Mouse (Mus musculus): ENCODE measurements around the gene Cfap99. TPM values are rescaled to one million over a fixed set of nuclear protein-coding genes. Genes with fewer than 3 reads are reported as not detected.

The Cfap99 gene
- total RNA-seq, 2 experiments from 2014 or later: not detected

DNA sequence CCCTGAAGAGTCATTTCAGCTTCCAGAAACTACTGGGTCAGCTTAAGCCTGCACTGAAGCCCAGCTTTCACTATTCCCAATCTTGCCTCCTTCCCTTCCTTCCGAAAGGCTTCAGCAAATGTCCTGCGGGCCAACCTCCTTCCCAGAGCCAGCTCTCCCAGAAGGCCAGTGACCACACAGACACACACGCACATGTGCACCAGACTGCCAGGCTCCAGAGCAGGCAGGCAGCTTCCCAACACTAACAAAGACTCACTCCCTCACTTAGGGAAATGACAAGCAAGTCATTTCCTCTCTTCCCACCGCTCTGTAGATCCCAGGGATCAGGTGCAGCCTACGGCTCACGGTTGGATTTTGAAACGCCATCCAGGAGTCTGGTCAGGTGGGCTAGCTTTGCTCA, 12.2 kb upstream of the Cfap99 start:
- no peak for ATAC-seq (replicated peaks; ENCODE audit: low FRiP score, low TSS enrichment, poor library complexity, severe bottlenecking)

DNA sequence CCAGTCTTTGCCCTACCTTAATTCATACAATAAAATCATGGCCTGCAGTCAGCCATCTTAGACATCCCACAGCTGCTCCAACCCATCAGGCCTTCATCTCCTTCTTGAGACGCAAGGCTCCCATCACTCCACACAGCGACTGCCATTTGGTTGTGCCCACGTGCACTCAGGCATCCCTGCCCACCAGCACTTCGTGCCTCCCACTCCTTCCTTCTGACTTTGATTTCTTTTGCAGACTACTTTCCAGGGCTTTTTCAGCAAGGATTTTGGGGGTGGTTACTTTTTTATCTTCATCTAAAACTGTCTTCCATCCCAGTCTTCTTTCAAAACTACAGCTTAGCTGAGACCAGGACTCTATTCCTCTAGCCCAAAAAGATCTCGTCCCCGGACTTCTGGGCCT, 11.7 kb upstream of the Cfap99 start:
- no peak for ATAC-seq (replicated peaks; ENCODE audit: low FRiP score, low TSS enrichment, poor library complexity, severe bottlenecking)

DNA sequence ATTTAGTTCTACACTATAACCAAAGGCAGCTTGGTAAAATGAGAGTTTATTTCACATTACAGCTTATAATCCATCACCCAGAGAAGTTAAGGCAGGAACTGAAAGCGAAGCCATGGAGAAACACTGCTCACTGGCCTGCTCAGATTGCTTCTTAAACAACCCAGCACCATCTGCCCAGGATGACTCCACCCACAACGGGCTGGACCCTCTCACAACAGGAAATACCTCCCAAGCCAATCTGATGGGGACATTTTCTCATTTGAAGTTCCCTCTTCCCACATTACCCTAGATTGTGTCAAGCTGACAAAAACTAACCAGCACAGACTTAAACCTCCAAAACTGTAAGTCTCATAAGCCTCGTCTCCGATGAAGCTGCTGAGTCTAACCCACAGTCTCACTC, 10.3 kb upstream of the Cfap99 start:
- no peak for ATAC-seq (replicated peaks; ENCODE audit: low FRiP score, low TSS enrichment, poor library complexity, severe bottlenecking)

DNA sequence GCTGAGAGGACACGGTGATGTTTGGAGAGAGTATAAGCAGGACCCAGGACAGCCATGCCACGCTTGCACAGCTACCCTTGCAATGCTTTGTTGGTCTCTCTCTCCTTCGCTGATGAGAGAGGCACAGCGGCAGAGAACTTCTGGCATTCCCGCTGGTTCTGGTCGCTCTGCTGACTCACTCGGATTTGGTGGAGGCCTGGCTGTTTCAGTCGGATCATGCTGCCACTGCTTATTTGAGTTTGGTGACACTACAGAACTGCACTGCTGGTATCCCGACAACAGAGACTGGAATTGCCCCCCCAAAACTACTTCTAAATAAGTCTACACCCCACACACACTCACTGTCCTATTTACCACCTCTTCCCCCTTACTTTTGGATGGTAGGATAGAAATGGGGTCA, 9.2 kb upstream of the Cfap99 start:
- no peak for ATAC-seq (replicated peaks; ENCODE audit: low FRiP score, low TSS enrichment, poor library complexity, severe bottlenecking)

DNA sequence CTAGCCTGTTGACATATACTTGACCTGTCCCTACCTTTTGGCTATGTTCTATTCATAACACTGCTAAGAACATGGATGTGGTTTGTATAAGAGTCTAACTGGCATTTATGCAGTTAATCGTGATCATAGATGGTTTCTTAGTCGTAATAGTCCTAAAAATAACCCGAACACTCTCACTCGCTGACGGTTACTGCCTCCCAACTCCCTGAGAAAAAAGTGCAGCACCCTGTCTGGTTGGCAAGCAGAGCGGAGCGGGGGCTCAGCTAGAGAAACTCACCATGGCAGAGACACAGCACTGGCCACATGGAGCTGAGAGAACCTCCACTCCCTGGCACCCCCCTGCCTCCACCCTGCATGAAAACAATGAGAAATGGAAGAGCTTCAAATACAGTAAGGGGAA, 7.4 kb upstream of the Cfap99 start:
- no peak for ATAC-seq (replicated peaks; ENCODE audit: low FRiP score, low TSS enrichment, poor library complexity, severe bottlenecking)

DNA sequence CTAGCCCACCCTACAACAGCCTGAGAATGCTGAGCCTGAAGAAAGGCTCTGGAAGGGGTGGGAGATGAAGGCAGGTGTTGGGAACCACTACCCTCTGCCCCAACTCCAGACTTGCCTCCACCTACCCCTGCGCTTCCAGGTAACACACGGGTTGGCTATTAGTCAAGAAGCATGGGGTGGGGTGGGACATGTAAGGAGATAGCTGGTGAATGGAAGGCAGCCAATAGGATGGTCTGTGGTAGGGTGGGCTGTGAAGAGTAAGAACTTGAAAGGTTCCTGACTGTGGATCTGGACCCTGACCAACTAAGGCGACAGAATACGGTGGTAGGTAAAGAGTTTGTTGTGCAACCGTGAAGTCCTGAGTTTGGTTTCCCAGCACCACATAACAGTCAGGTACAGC, 5.0 kb upstream of the Cfap99 start:
- no peak for ATAC-seq (replicated peaks; ENCODE audit: low FRiP score, low TSS enrichment, poor library complexity, severe bottlenecking)

DNA sequence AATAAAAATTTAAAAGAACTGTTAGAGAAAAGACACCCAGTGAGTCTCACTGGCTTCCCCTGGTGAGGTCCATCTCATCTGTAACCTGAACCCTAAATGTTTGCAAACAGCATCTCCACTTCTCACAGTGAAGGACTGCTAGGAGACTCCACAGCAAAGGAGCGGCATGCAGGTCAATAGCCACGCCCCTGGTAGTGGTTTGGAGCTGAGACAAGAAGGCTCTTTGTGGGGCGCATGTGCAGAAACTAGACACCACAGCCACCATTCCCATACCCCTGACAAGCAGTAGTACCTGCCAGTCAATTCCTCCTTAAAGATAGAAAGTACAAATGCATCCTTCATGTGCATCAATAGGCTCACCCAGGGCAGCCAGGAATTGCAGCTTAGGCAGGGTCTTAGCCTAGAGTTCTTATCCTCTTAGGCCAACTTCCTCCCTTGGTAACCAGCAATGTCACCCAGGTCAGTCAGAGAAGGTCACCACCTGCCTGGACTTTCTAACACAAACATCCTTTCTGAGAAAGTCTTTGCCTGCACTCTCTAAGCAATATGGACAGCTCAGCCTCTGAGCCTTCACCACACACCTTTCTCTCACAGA, 4.1 kb upstream of the Cfap99 start:
- ATAC-seq (replicated peaks; ENCODE audit: low FRiP score, low TSS enrichment, poor library complexity, severe bottlenecking): no peak

DNA sequence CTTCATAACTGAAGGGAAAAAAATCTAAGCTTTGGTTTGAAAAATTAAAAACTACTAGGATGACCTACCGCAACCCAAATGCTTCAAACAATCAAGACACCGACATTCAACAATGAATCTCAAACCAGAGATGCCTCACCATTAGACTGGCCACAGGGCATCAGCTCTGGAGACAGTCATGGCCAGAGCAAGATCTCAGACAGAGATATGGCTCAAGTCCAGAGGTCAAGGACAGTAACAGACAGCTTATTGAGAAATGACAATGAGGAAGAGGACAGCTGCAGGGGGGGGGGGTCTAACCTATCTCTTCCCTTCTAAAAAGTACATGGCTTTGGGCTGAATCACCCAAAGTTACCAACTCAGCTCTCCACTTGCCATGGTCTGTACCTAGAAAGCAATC, 3.1 kb upstream of the Cfap99 start:
- ATAC-seq (replicated peaks; ENCODE audit: low FRiP score, low TSS enrichment, poor library complexity, severe bottlenecking): no peak

DNA sequence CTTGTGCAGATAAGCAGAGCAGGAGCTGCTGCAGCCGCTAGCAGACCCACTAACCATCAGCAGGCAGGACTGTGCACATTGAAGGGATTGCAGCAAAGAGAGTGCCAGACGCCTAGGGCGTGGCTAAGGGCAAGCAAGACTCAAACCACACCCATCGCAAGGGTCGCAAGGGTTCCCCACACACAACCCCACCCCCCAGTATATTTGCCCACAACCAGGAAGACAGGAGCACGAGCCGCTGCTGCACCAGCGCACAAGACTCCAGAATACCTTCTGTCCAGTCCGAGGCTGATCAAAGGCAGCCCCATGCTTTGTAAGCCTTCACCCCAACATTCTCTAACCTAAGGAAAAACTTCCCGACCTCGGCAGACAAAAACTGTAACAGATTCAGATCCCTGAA, 1.9 kb upstream of the Cfap99 start:
- ATAC-seq (replicated peaks; ENCODE audit: low FRiP score, low TSS enrichment, poor library complexity, severe bottlenecking): no peak

DNA sequence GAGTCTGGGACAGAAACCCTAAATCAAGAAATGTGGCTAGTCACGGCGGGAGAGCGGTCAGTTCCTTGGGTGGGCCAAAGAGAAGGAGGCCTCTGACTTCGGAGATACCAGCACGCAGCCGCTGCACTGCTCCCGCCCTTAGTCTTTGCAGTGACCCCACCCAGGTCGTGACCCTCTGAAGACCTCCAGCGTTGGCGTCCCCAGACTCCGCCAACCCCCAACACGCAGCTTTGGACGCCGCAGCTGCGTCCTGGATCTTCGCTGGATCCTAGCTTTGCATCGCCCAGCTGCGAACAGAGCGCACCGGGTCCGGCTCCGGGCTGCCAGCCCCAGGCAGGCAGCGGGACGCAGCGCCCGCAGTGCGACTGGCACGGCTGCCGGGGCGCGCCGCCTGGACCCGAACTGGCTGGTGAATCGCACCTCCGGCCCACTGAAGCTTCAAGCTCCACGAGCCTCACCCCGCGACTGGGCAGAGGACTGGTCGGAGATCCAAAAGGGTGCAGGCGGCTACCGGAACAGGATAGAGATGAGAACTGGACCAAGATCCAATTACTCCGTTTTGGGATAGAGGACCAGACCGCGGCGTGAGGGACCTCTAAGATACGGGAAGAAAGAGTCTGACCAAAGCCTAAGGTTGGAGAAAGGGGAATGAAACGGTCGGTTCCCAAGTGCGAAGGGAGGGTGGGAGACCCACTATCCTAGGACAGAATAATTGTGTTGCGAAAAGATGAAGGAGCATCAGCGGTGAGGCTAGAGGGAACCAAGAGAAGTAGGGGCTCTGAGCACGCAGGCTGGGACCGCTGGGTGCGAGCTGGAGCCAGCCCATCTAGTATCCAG, 1.2 kb upstream of the Cfap99 start:
- ATAC-seq (replicated peaks; ENCODE audit: low FRiP score, low TSS enrichment, poor library complexity, severe bottlenecking): no peak

DNA sequence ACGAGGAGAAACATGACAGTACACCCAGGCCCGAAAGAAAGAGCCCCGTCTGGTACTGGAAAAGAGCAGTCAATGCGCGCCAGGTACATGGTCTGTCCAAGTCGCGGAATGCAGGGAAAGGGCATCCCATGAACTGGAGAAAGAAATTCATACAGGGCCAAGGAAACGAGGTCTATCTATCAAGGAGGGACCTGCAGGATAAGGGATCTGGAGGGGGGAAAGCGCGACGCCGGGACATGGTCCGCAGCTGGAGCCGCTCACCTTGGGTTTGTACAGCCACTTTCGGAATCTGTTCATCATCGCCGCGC, 608 bp upstream of the Cfap99 start:
- no peak for ATAC-seq (replicated peaks; ENCODE audit: low FRiP score, low TSS enrichment, poor library complexity, severe bottlenecking)

DNA sequence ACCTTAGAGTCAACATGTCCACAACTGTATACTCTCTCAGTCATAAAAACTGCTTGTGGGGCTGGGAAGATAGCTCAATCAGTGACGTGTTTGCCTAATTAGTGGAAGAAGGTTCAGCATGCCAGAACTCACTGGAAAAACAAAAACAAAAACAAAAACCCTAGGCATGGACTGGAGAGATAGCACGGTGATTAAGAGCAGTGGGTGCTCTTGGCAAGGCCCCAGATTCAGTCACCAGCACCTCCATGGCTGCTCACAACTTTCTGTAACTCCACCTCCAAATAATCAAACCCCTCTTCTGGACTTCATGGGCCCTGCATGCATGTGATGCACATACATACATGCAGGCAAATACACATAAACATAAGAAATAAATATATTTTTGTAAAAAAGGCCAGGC, 886 bp downstream of the Cfap99 start:
- ATAC-seq (replicated peaks; ENCODE audit: low FRiP score, low TSS enrichment, poor library complexity, severe bottlenecking): no peak

DNA sequence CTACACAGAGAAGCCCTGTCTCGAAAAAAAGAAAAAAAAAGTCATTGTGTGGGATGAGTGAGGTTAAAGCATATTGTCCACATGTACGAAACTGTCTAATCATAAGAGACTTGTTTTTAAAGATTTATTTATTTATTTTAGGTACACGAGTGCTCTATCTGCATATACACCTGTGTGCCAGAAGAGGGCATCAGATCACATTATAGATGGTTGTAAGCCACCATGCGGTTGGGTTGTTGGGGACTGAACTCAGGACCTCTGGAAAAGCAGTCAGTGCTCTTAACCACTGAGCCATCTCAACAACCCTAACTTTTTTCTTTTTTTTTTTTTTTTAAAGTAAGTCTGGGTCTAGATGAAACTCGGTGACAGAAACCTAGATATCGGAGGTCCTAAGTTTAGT, 5.0 kb downstream of the Cfap99 start:
- ATAC-seq (replicated peaks; ENCODE audit: low FRiP score, low TSS enrichment, poor library complexity, severe bottlenecking): no peak

DNA sequence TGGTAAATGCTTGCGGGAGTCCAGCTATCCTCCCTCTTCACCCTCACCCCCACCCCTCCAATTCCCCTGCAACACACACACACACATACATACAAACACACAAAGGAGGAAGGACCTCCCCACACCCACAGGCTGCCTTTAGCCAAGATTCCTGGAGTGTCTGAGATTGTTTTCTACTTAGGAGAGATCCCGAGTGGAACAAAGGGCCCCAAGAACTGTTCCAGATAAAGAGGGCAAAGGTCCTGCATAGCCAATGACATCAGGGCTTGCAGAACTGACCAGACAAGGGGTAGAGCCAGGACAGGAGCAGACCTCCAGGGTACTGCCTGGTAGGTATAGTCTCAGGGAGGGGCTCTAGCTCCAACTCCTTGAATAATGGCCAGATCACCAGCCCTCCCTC, 6.3 kb downstream of the Cfap99 start:
- ATAC-seq (replicated peaks; ENCODE audit: low FRiP score, low TSS enrichment, poor library complexity, severe bottlenecking): no peak

DNA sequence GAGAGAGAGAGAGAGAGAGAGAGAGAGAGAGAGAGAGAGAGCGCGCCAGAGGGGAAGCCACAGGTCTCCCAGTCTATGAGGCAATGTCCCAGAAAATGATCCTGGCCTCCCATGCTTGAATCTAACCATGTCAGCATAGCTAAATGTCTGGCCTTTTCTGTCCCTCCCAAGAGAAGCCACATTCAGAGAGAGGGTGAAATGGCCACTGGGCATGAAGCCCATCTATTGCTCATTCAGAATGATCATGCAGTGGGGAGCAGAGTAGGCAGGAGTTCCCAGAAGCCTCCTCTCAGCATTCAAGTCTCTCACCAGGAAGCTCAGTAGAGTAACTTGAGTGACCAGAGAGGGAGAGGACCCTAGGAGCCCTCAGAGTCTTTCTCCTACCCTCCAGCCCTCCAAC, 6.7 kb downstream of the Cfap99 start:
- no peak for ATAC-seq (replicated peaks; ENCODE audit: low FRiP score, low TSS enrichment, poor library complexity, severe bottlenecking)

DNA sequence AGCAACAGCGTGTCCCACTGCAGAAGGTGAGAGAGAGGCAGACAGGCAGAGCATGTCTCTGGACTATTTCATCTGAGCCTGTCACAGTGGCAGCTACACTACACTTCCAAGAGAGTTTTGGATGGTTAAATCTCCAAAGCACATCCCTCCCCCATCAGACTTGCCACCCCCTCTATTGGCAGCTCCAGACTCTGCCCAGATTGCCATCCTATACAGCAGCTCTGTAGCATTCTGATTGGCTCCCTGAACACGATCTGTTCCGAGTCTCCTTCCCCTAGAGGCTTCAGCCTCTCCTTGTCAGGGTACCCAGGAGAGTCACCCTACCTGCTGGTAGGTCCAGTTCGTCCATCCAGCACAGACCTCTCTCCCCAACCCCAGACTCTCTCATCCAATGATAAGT, 9.7 kb downstream of the Cfap99 start:
- ATAC-seq (replicated peaks; ENCODE audit: low FRiP score, low TSS enrichment, poor library complexity, severe bottlenecking): no peak

DNA sequence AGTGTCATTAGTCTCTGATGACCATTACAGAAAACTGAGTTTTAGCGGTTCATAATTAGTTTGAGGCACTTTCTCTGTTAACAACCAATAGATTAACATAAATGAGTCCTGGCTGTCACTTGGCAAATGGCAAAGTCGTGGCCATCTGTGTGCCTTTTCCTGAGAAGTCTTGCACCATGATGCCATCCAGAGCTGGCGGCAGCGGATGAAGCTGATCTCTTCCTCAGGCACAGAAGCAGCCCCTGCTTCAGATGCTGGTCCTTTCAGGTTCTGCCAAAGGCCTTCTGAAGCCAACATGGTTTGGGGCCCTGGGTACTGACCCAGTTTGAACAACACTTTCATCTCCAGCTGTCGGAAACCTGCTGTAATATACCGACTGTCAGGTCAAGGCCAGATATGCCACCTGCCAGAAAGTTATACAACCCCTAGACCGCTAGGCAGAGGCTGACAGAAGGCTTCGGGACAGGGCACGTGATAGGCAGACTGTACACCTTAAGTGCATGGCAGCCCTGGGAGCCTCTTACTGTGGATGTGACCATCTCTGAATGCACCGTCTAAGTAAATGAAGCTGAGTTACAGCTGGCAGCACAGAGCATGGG, 10.6 kb downstream of the Cfap99 start:
- no peak for ATAC-seq (replicated peaks; ENCODE audit: low FRiP score, low TSS enrichment, poor library complexity, severe bottlenecking)

DNA sequence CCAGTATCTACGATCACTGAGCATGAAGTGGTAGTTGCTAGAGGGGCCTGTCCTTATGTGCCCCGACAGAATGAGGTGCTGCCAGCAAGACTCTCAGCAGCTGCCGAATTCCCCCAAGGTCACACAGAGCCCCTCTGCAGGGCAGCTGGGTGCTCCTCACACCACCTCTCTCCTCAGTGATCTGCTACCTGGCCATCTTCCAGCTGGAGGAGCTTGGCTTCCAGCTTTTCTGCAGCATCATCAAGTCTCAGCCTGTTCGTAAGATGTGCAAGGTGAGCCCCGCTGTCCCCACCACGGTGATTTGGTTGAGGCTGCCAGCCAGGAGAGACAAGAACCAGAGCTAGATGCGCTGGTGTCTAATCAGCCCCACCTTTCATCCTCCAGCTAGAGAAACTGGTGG, 14.0 kb downstream of the Cfap99 start:
- no peak for ATAC-seq (replicated peaks; ENCODE audit: low FRiP score, low TSS enrichment, poor library complexity, severe bottlenecking)

DNA sequence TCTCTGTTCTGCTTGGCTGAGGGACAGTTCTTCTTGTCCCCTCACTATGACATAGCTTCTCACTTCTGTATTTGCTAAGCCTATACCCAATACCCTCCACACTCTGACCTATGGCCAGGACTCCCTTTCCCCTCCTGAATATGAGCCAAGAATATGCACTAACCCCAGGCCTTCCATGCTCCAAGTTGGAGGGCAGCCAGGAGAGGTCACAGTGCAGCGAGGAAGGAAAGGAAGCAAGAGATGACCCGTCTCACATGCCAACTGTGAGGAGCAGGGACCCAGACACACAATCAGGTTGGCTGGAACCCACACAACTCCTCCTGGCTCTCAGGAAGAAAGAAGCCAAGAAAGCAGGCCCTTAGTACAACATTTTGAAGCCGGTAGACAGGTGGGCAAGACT, 20.6 kb downstream of the Cfap99 start:
- no peak for ATAC-seq (replicated peaks; ENCODE audit: low FRiP score, low TSS enrichment, poor library complexity, severe bottlenecking)

DNA sequence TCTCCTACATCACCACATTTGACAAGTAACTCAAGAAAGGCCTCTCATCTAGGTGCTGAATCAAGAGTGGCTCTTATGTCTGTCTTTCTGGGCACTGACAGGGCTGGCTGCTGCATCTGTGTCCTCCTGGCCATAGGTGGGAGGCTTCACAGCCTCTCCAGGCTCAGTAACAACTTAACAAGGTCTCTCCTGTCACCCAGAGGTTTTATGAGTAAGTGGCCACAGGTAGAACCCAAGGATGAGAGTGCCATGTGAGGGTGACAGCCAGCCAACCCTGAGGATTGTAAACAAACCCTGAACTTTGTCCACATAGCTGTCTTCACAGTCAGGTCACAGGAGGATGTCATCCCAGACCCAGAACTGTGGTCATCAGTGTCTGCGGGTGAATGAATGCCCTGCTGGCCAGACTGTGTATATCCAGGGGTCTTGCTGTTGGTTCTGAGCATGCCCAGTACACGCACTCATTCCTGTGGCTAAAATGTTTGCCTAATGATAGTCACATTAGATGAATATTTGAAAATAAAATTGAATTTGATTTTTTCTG, 31.2 kb downstream of the Cfap99 start:
- ATAC-seq (replicated peaks; ENCODE audit: low FRiP score, low TSS enrichment, poor library complexity, severe bottlenecking): no peak

DNA sequence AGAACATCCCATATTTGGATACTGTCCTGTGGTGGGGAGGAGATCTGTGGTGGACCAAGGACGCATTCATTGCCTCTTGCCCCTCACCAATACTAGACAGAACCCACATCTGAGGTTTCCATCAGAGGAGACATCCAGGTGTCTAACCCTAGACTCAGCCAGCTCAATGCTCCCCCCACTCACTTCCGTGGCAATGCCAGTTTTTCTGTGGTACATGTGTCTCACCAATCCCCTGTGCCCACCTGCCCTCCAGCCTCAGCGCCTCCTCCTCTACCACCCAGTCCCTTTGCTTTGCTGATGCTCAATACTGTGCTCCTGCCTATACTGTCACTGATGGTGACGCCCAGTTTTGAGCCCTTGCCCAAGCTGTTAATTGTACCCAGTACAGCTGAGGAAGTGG, 32.8 kb downstream of the Cfap99 start:
- no peak for ATAC-seq (replicated peaks; ENCODE audit: low FRiP score, low TSS enrichment, poor library complexity, severe bottlenecking)
